Mouse (Mus musculus) cerebellum, adult 2 months (tissue): ENCODE measurements around the gene Angpt4.

ENCODE experiments used
- CTCF ChIP-seq: fragments of 200-500 bp; IDR thresholded peaks from 2 replicates; pipeline ENCODE4 v1.5.1; 2011; ENCODE audit warnings: low read depth, mild to moderate bottlenecking, control low read depth, low read length, moderate library complexity, borderline replicate concordance; ENCODE audit not compliant: insufficient read depth
- POLR2A ChIP-seq: fragments of 200-500 bp; IDR thresholded peaks from 2 replicates; pipeline ENCODE4 v1.6.1; 2011; ENCODE audit warnings: low read length, control low read depth, borderline replicate concordance; ENCODE audit not compliant: insufficient read depth

GRCm38 (mm10) chr2:151903267-151903666, 7.7 kb upstream of the Angpt4 start:
- TF ChIP-seq CTCF (no peak), POLR2A (no peak)
